Mouse (Mus musculus) heart, embryonic 16.5 days (tissue): ENCODE results near the gene Rbsn. TPM values are rescaled to one million over a fixed set of nuclear protein-coding genes. Genes with fewer than 3 reads are reported as not detected.

Experiments used
- ATAC-seq: fragments of 200-750 bp; cut with Nextera tagmentation; replicated peaks from 2 replicates; pipeline ENCODE4 v1.8.0; 2017; ENCODE audit warnings: moderate number of reproducible peaks; ENCODE audit not compliant: insufficient read depth, low FRiP score; ENCODE audit errors: extremely low read depth
- H3K27ac ChIP-seq: fragments of 300-500 bp; sonication (generic); 2 replicates; pipeline ENCODE4 v1.5.1; 2014; ENCODE audit warnings: mild to moderate bottlenecking, low read length, control low read depth, moderate library complexity
- H3K27me3 ChIP-seq: fragments of 300-500 bp; sonication (generic); 2 replicates; pipeline ENCODE4 v1.6.1; 2014; ENCODE audit warnings: low read length, mixed read lengths; ENCODE audit not compliant: control insufficient read depth, insufficient read depth
- H3K36me3 ChIP-seq: fragments of 300-500 bp; sonication (generic); 2 replicates; pipeline ENCODE4 v1.6.1; 2014; ENCODE audit not compliant: control insufficient read depth, insufficient read depth
- H3K4me1 ChIP-seq: fragments of 300-500 bp; sonication (generic); 2 replicates; pipeline ENCODE4 v1.6.1; 2014; ENCODE audit warnings: low read length, mixed read lengths; ENCODE audit not compliant: control insufficient read depth, insufficient read depth
- H3K4me2 ChIP-seq: fragments of 300-500 bp; sonication (generic); 2 replicates; pipeline ENCODE4 v1.6.1; 2014; ENCODE audit warnings: low read depth, mild to moderate bottlenecking, control low read depth, low read length
- H3K4me3 ChIP-seq: fragments of 300-500 bp; sonication (generic); 2 replicates; pipeline ENCODE4 v1.5.1; 2014; ENCODE audit warnings: mild to moderate bottlenecking, control low read depth, low read length
- H3K9ac ChIP-seq: fragments of 300-500 bp; sonication (generic); 2 replicates; pipeline ENCODE4 v1.6.1; 2014; ENCODE audit warnings: low read length, control low read depth
- H3K9me3 ChIP-seq: fragments of 300-500 bp; sonication (generic); replicated peaks from 2 replicates; pipeline ENCODE4 v1.6.1; 2016; ENCODE audit warnings: low read length; ENCODE audit not compliant: control insufficient read depth
- WGBS: fragments of 180-500 bp; shearing (Covaris S2); extraction: QIAGEN DNeasy Blood & Tissue Kit; methylation state at CpG from one replicate; pipeline ENCODE4 v1.1.7; 2014; 5-methylcytosine and 5-hydroxymethylcytosine counted together
- polyA plus RNA-seq: library from polyadenylated mRNA; unstranded; fragments of >200 nt; fragmentation: Nextera tagmentation; extraction: Ambion mirVana; gene quantifications from 2 replicates; pipeline ENCODE4 v1.2.1, GENCODE M21; 2015

Gene Rbsn
- 12.9 and 13.9 TPM in 2 replicates for polyA plus RNA-seq

DNA sequence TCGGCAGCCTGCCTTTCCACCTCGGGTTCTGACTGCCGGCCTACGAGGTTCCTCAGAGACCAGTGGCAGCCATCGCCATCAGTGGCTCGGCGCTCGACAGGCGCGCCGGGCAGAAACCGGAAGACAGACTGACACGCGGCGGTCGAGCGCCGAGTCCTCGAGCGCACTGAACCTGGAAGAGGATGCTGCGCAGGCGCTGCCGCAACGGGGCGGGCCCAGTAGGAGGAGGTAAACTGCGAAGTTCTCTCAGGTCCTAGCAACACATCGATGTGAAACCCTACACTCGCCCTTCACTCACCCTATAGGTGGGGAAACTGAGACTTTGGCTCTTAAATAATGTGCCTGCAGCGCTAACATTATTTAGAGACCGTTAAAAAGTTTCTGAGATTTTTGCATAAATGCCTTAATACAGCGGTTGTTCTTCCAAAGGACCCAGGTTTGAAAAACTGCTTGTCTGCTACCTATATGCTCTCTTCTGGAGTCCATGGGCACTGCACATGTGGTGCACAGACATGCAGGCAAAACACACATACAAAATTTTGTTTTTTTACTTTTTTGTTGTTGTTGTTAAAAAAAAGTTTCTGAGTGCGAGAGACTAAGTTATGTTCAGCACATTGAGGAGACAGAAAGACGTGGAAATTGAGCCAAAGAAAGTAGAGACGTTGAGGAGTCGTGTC, at the start of gene Rbsn:
Gene Rbsn, minus strand, starts transcription at position 153 of the 677 bp plus-strand sequence.
- peak; percentile 93 for ATAC-seq
- H3K27ac ChIP-seq = peak within 1 kb of the TSS; percentile 59
- WGBS = 9% methylated on average over 35 of the region's 35 CpGs

DNA sequence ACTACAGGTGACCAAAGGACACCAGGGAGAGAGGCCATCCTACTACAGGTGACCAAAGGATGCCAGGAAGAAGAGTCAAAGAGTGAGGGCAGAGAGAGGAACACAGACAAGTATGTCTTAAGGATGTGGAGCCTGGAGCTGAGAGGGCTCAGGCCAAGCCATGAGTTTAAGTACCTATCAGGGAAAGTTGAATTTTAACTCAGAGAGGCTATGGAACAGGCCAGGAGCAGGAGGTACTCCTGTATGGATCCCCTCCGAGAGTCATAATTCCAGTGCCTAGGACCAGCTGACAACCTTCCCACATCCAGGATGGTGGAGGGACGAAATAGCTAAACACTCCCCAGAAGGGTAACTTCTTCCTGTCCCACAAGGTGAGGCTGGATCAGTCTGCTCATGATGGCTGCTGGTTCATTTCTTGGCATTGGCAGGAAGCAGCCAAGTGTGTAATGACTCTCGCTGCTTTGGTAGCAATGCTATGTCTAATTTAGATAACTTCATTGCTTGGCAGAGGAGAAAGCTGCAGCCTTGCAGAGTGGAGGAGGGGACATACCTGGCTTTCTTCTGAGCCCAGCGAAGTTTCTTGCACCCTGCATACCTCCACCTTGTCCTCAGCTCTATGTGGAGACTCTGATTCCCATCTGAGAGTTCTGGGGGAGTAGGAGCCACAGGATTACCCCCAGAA, 46.6 kb upstream of the Rbsn start:
- no peaks in the 10 kb centered on the region for H3K27me3 ChIP-seq
- no peaks in the 10 kb centered on the region for H3K9me3 ChIP-seq
- H3K27ac ChIP-seq = no peak overlapping the region
- no peaks in the 10 kb centered on the region for H3K4me1 ChIP-seq
- ATAC-seq = no peak
- no peak overlapping the region for H3K4me2 ChIP-seq
- H3K36me3 ChIP-seq = no peaks in the 10 kb centered on the region
- WGBS = 62% methylated on average over 4 of the region's 4 CpGs
- H3K4me3 ChIP-seq = no peak overlapping the region
- H3K9ac ChIP-seq = no peak overlapping the region

More for the DNA sequence above, at the start of gene Rbsn:
- H3K27me3 ChIP-seq = no peaks in the 10 kb centered on the region
- H3K4me3 ChIP-seq = peak within 1 kb of the TSS; percentile 84
- H3K36me3 ChIP-seq = peaks cover 4% of the 10 kb centered on the region; the same call in 1 of the 2 replicates
- H3K4me2 ChIP-seq = peak within 1 kb of the TSS; percentile 78
- peaks cover 8% of the 10 kb centered on the region for H3K4me1 ChIP-seq
- peak within 1 kb of the TSS; percentile 93 for H3K9ac ChIP-seq
- no peaks in the 10 kb centered on the region for H3K9me3 ChIP-seq

DNA sequence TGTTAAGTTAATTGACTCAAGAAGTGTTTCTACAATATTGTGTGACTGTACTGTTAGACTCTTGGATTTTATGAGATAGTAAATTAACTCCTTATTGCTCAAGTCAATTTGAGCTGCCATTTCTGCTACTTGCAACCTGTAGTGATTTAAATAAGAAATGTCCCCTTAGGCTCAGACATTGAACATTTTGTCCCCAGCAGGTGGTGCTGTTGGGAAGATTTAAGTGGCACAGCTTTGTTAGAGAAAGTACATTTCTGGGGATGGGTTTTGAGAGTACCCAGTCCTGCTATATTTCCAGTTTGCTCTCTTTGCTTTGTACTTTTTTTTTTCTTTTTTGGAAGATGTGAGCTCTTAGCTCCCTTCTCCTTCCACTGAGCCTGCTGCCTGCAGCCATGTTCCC, 40.6 kb upstream of the Rbsn start:
- H3K4me1 ChIP-seq = no peaks in the 10 kb centered on the region
- H3K27ac ChIP-seq = no peak overlapping the region
- no peaks in the 10 kb centered on the region for H3K27me3 ChIP-seq
- H3K4me2 ChIP-seq = no peak overlapping the region
- no peak overlapping the region for H3K9ac ChIP-seq
- H3K36me3 ChIP-seq = no peaks in the 10 kb centered on the region
- no peak overlapping the region for H3K4me3 ChIP-seq
- H3K9me3 ChIP-seq = peaks cover 5% of the 10 kb centered on the region
- ATAC-seq = no peak

DNA sequence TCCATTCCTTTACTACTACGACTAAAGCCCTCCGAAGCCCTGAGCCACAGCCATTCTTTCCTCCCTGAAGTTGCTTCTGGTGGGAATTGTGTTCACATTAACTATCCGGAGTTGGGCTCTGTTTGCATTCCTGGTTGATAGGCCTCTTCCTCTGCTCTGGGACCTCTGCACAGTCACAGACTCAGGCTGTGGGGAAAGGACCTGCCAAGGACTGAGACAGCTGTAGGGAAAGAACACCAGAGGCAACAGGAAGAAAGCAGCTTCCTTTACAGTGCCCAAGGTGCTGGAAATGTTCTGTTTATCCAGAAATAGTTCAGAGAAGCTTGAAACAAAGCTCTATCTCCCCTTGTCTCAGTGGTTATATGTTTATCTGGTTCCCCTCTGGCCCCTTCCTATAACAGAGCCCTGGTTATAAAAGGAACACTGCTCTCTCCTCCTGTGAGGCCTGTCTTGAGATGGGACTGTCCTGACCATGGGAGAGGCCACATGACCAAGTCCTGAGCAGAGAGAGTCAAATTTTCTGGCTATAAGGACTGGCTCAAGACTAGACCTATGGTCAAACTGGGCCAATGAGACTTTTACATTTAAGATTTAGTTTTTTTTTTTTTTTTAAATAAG, 38.6 kb upstream of the Rbsn start:
- no peak overlapping the region for H3K9ac ChIP-seq
- peak overlapping the region; percentile 13; the same call in 1 of the 2 replicates for H3K27ac ChIP-seq
- no peaks in the 10 kb centered on the region for H3K27me3 ChIP-seq
- no peak overlapping the region for H3K4me2 ChIP-seq
- ATAC-seq = peak; percentile 73
- no peaks in the 10 kb centered on the region for H3K4me1 ChIP-seq
- no peaks in the 10 kb centered on the region for H3K36me3 ChIP-seq
- H3K9me3 ChIP-seq = peaks cover 5% of the 10 kb centered on the region
- 47% methylated on average over 3 of the region's 3 CpGs for WGBS
- H3K4me3 ChIP-seq = no peak overlapping the region

DNA sequence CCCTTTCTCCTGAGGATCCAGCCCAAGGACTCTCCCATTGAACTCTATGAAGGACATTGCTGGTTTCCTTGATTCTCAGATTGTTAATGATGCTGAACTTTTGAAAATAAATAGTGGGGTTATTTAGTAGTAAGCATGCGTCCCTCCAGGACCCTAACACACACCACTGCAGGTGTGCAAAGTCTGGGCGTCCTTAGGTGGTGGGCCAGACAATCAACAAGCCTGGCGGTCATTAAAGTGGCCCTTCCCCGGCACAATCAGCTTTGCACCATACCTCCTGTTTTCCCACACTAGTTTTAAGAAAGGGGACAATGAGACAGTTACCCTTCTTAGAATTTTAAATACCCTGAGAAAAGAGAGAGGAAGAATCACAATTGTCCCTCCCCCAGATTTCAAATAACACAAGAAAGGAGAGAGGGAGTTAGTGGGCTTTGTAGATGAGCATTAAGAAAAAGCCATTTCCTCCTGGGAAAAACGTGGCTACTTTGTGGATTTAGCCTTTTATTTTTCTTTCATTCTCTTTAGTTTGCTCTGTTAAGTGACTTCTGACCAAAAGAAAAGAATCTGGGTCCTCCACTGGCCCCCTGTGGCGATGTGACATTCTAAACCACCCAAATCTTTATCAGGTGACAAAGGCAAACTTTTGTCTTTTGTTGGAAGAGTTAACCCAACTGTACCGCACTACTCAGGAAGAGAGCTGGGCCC, 32.6 kb upstream of the Rbsn start:
- no peak overlapping the region for H3K9ac ChIP-seq
- WGBS = 30% methylated on average over 7 of the region's 7 CpGs
- H3K4me1 ChIP-seq = no peaks in the 10 kb centered on the region; the same call in 1 of the 2 replicates
- no peaks in the 10 kb centered on the region for H3K36me3 ChIP-seq
- no peak overlapping the region for H3K4me3 ChIP-seq
- no peaks in the 10 kb centered on the region for H3K9me3 ChIP-seq
- H3K27me3 ChIP-seq = peaks cover 35% of the 10 kb centered on the region
- no peak overlapping the region for H3K4me2 ChIP-seq
- no peak overlapping the region for H3K27ac ChIP-seq
- no peak for ATAC-seq

DNA sequence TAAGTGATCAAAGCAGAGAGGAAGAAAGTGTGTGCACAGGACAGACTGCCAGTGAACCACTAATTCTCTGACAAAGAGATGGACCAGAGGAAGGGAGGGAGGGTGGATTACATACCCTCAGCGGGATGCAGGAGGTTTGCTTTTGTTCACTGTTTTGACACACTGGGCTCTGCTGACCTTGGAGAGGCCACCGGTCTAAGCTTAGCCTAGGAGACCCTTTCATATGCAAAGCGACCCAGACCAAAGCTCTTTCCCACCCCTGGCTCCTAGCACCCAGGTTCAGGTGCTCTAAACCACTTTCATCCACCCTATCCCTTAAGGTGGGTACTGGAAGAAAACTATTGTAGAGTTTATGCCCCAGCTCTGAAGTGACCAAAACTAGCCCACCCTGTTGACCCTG, 31.6 kb upstream of the Rbsn start:
- no peak overlapping the region for H3K9ac ChIP-seq
- H3K9me3 ChIP-seq = no peaks in the 10 kb centered on the region
- WGBS = 24% methylated on average over 3 of the region's 3 CpGs
- ATAC-seq = no peak
- no peak overlapping the region for H3K4me3 ChIP-seq
- H3K4me2 ChIP-seq = no peak overlapping the region
- no peaks in the 10 kb centered on the region for H3K36me3 ChIP-seq
- peaks cover 35% of the 10 kb centered on the region for H3K27me3 ChIP-seq
- H3K4me1 ChIP-seq = no peaks in the 10 kb centered on the region; the same call in 1 of the 2 replicates
- no peak overlapping the region for H3K27ac ChIP-seq

DNA sequence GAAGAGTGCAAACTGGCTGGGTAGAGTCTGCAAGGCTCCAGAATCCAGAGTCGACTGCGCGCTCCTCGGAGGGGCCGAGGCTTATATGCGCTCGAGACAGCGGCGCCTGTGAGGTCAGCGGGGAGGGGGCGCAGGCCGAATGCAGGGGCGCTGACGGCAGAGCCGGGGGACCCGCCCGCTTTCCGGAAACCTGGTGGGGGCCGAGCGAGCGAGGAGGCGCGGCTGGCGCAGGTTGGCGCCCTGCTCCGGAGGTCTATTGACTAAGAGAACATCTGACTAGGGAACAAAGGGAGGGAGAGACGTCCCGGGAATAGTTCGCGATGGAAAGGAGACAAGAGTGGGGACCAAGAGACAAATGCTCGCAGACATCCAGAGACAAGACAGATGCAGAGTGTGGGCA, 29.9 kb upstream of the Rbsn start, which contains the start of gene Trh:
Gene Trh, minus strand, starts transcription at position 60 of the 400 bp plus-strand sequence.
- Histone ChIP-seq H3K9ac (0 out of 2 replicates have a peak within 1 kb of the TSS, but pooled peaks have one; percentile 24), H3K27ac (no peak within 1 kb of the TSS), H3K4me3 (peak within 1 kb of the TSS; percentile 41), H3K4me2 (peak within 1 kb of the TSS; percentile 55), H3K4me1 (no peaks in the 10 kb centered on the region; the same call in 1 of the 2 replicates), H3K9me3 (no peaks in the 10 kb centered on the region), H3K36me3 (no peaks in the 10 kb centered on the region), H3K27me3 (peaks cover 35% of the 10 kb centered on the region)
- 1% methylated on average over 31 of the region's 31 CpGs for WGBS
- no peak for ATAC-seq

DNA sequence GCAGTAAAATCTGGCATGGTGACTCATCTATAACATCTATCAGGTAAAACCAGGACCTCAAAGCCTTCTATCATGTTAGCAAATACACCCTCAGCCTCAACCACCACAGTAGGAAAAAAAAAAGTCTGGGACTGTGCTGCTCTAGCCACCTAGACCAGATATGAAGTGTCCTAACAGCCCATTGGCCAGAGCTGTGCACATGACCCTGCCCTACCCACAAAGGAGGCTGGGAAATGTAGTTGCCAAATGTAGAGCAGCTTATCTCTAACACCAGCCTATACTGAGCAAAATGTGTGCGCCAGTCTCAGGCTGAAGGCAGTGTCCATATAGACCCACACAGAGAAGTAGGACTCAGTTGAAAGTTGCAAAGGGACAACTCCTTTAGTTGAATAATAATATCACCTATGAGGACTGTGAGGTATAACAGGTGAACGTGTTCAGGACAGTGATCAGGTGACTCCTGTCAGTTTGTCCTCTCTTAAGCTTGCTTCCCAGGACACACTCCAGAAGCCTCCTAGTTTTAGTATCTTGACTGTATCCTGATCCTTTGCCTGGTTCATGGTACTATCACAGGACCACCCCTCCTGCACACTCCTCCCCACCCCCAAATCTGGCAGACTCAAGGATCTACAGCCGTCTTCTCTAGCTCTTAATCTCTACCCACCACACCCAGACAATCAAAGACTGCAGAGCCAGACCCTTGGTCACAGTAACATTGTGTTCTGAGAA, 26.6 kb upstream of the Rbsn start:
- Histone ChIP-seq H3K4me1 (no peaks in the 10 kb centered on the region; the same call in 1 of the 2 replicates), H3K4me3 (no peak overlapping the region), H3K27me3 (peaks cover 33% of the 10 kb centered on the region), H3K27ac (no peak overlapping the region), H3K36me3 (no peaks in the 10 kb centered on the region), H3K4me2 (no peak overlapping the region), H3K9ac (no peak overlapping the region), H3K9me3 (no peaks in the 10 kb centered on the region)
- 49% methylated on average over 3 of the region's 3 CpGs for WGBS
- ATAC-seq = peak; percentile 88
